29 mouse cellular contexts compared by ENCODE assay signal in the genomic region with DNA sequence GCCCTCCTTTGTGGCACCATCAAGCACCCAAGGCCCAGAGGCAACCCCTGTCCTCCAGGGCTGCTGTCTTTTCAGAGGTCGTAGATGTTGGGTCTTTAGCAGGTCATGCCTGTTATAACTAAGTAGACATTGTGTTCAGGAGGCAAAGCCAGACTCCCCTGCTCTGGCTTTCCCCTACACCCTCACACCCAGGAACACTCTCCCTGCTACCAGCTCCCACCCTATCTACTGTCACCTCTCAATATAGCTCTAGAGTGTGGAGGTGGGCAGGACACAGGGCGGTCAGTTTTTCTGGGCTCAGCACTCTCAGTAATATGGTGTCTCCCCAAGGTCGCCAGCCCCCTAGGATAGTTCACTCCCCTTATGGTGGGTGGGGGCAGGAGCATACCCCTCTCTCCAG. TPM values are rescaled to one million over a fixed set of nuclear protein-coding genes. Genes with fewer than 3 reads are reported as not detected.
DNase-seq lines count a peak whose midpoint lies in the region; ATAC-seq lines count a peak whose summit lies in the region.
"Had no signal": no experiment of that assay in that cellular context is flagged by ENCODE, and none has a peak within 500 bp of the region (broad histone marks: within the 10 kb centered on the region; RNA-seq: fewer than 3 reads in every experiment).

No protein-coding gene starts in this region.

- H3K4me1 ChIP-seq in heart, embryonic 10.5 days: peaks cover 44% of the 10 kb centered on the region
- H3K4me1 ChIP-seq in heart, embryonic 14.5 days (ENCODE audit: control insufficient read depth in 2 of 2, insufficient read depth in 2 of 2, low read length in 2 of 2): peaks cover 20 to 23% of the 10 kb centered on the region in 2 experiments
- no peaks in the 10 kb centered on the region for H3K4me1 ChIP-seq in midbrain, embryonic 13.5 days (replicated peaks)
- H3K4me1 ChIP-seq: embryonic facial prominence, embryonic 15.5 days; forebrain, embryonic 10.5 days; hindbrain, embryonic 12.5 days had no signal

- H3K9ac ChIP-seq in heart, embryonic 14.5 days (ENCODE audit: low read length): peak overlapping the region; percentile 83
- no peak overlapping the region for H3K9ac ChIP-seq in midbrain, embryonic 13.5 days (replicated peaks)
- H3K9ac ChIP-seq: embryonic facial prominence, embryonic 15.5 days; hindbrain, embryonic 12.5 days had no signal

- peak; percentile 4 for ATAC-seq in heart, embryonic 14.5 days (ENCODE audit: insufficient number of reproducible peaks, insufficient read depth, low FRiP score, low read depth)
- no peak for ATAC-seq in midbrain, embryonic 13.5 days
- ATAC-seq: CD4-positive, CD25-positive, alpha-beta regulatory T cell, adult 4 months; forebrain, embryonic 14.5 days; hindbrain, postnatal 0 days had no signal

- H3K4me2 ChIP-seq in heart, embryonic 14.5 days (ENCODE audit: low read length): peak overlapping the region; percentile 66
- no peak overlapping the region for H3K4me2 ChIP-seq in midbrain, embryonic 13.5 days (replicated peaks)
- H3K4me2 ChIP-seq: embryonic facial prominence, embryonic 15.5 days; hindbrain, embryonic 12.5 days had no signal

- intact Hi-C loops in heart, postnatal 36 days (cut with DNase I): no loop called here
- intact Hi-C loops in heart, postnatal 10 days (cut with DNase I): no loop called here

- peak overlapping the region; percentile 88 for H3K27ac ChIP-seq in heart, embryonic 10.5 days
- H3K27ac ChIP-seq in heart, embryonic 14.5 days (replicated peaks in 1 of 2; ENCODE audit: control insufficient read depth in 1 of 2, insufficient read depth in 1 of 2, low read depth in 2 of 2, low read length in 2 of 2): peak overlapping the region; percentile 87 to 92
- H3K27ac ChIP-seq in midbrain, embryonic 13.5 days: no peak overlapping the region
- H3K27ac ChIP-seq: embryonic facial prominence, embryonic 15.5 days; forebrain, embryonic 10.5 days; gastrocnemius, adult 2 months; hindbrain, embryonic 12.5 days; hindbrain, postnatal 0 days had no signal

- DNase-seq in heart, adult 11 months: peak; percentile 98
- no peak for DNase-seq in heart, postnatal 36 days
- no peak for DNase-seq in heart, embryonic 10.5 days (ENCODE audit: low spot score)
- peak; percentile 68 to 73 for DNase-seq in heart, postnatal 10 days
- no peak for DNase-seq in urinary bladder, postnatal 14 days (ENCODE audit: low spot score)
- DNase-seq in cerebellum, postnatal 10 days: no peak
- DNase-seq: adrenal gland, adult 8-10 months; adrenal gland, postnatal 36 days; B cell, adult 2 months; cerebellum, adult 2 months; cerebellum, postnatal 14 days; embryo, embryonic 11 days; gastrocnemius, adult 2 months; gastrocnemius, postnatal 25 days; kidney, adult 18-20 months had no signal

- 42% methylated on average over 3 of the region's 3 CpGs for WGBS in heart, embryonic 10.5 days
- 33% methylated on average over 3 of the region's 3 CpGs for WGBS in heart, embryonic 14.5 days
- WGBS in midbrain, embryonic 13.5 days: 95% methylated on average over 3 of the region's 3 CpGs

- H3K27me3 ChIP-seq in heart, embryonic 10.5 days (ENCODE audit: insufficient read depth, poor library complexity, severe bottlenecking): no peaks in the 10 kb centered on the region
- H3K27me3 ChIP-seq in heart, embryonic 14.5 days (ENCODE audit: control insufficient read depth, insufficient read depth, low read length): no peaks in the 10 kb centered on the region
- H3K27me3 ChIP-seq in midbrain, embryonic 13.5 days: 0 out of 2 replicates have a peak, but pooled peaks cover 2% of the 10 kb centered on the region
- H3K27me3 ChIP-seq: embryonic facial prominence, embryonic 15.5 days; hindbrain, embryonic 12.5 days had no signal

- H3K9me3 ChIP-seq in heart, embryonic 10.5 days: no peaks in the 10 kb centered on the region
- H3K9me3 ChIP-seq in heart, embryonic 14.5 days (ENCODE audit: control insufficient read depth, low read length): no peaks in the 10 kb centered on the region
- no peaks in the 10 kb centered on the region for H3K9me3 ChIP-seq in midbrain, embryonic 13.5 days
- H3K9me3 ChIP-seq: embryonic facial prominence, embryonic 15.5 days; forebrain, embryonic 10.5 days; G1E; hindbrain, embryonic 12.5 days had no signal

- H3K4me3 ChIP-seq in heart, embryonic 10.5 days: no peak overlapping the region
- H3K4me3 ChIP-seq in heart, embryonic 14.5 days (ENCODE audit: control insufficient read depth in 1 of 2, insufficient read depth in 1 of 2, low read depth in 1 of 2, low read length in 2 of 2): no peak overlapping the region
- no peak overlapping the region for H3K4me3 ChIP-seq in midbrain, embryonic 13.5 days (replicated peaks)
- H3K4me3 ChIP-seq: embryonic facial prominence, embryonic 15.5 days; erythroblast, embryonic 14.5 days; forebrain, embryonic 10.5 days; gastrocnemius, adult 2 months; hindbrain, embryonic 12.5 days had no signal

- peaks cover 39% of the 10 kb centered on the region for H3K36me3 ChIP-seq in heart, embryonic 10.5 days
- H3K36me3 ChIP-seq in heart, embryonic 14.5 days (ENCODE audit: control insufficient read depth, insufficient read depth, low read length): peaks cover 54% of the 10 kb centered on the region
- H3K36me3 ChIP-seq in midbrain, embryonic 13.5 days: no peaks in the 10 kb centered on the region
- H3K36me3 ChIP-seq: embryonic facial prominence, embryonic 15.5 days; forebrain, embryonic 10.5 days; G1E; hindbrain, embryonic 12.5 days had no signal

RNA-seq across cellular contexts. Expression of a gene that starts 1.1 kb away (rescaled TPM):
- over 10,000 TPM; 23,066 to 24,862 TPM for total RNA-seq in heart, postnatal 36 days (2021)
- polyA plus RNA-seq in heart, embryonic 10.5 days (2016; fragmentation: Nextera tagmentation; extraction: Ambion mirVana): 2,034 and 3,157 TPM in 2 replicates
- polyA plus RNA-seq in heart, embryonic 14.5 days (2014; fragmentation: Nextera tagmentation; extraction: Ambion mirVana): 2,542 and 2,728 TPM in 2 replicates
- over 10,000 TPM; 20,580 to 20,870 TPM for total RNA-seq in heart, postnatal 10 days (2021)
- 0.75 and 1.3 TPM in 2 replicates for polyA plus RNA-seq in midbrain, embryonic 13.5 days (2015; fragmentation: Nextera tagmentation; extraction: Ambion mirVana)
- total RNA-seq: adrenal gland, adult 8-10 months; adrenal gland, postnatal 36 days; common myeloid progenitor, adult 5-6 weeks; granulocyte monocyte progenitor cell, adult 5-6 weeks had no signal
- polyA plus RNA-seq: CD4-positive, CD25-positive, alpha-beta regulatory T cell, adult 4 months; erythroblast, embryonic 14.5 days had no signal

RNA-seq across cellular contexts. Expression of a gene that starts 8.9 kb away (rescaled TPM):
- not detected for total RNA-seq in heart, postnatal 36 days (2021)
- polyA plus RNA-seq in heart, embryonic 10.5 days (2016; fragmentation: Nextera tagmentation; extraction: Ambion mirVana): not detected in 2 replicates
- polyA plus RNA-seq in heart, embryonic 14.5 days (2014; fragmentation: Nextera tagmentation; extraction: Ambion mirVana): not detected in 2 replicates
- not detected for total RNA-seq in heart, postnatal 10 days (2021)
- polyA plus RNA-seq in midbrain, embryonic 13.5 days (2015; fragmentation: Nextera tagmentation; extraction: Ambion mirVana): not detected in 2 replicates
- total RNA-seq: adrenal gland, adult 8-10 months; adrenal gland, postnatal 36 days; common myeloid progenitor, adult 5-6 weeks; G1E; gastrocnemius, adult 2 months; gastrocnemius, postnatal 25 days; granulocyte monocyte progenitor cell, adult 5-6 weeks; hindbrain, postnatal 0 days had no signal
- polyA plus RNA-seq: CD4-positive, CD25-positive, alpha-beta regulatory T cell, adult 4 months; cerebellum, adult 2 months; embryonic facial prominence, embryonic 11.5 days; embryonic facial prominence, embryonic 15.5 days; erythroblast, embryonic 14.5 days; forebrain, embryonic 10.5 days; forebrain, embryonic 14.5 days; G1E; hindbrain, embryonic 12.5 days; hindbrain, postnatal 0 days; intestine, embryonic 14.5 days had no signal

RNA-seq across cellular contexts. Expression of a gene that starts 26.6 kb away (rescaled TPM):
- 1,000 to 10,000 TPM; 2,242 to 2,437 TPM for total RNA-seq in heart, postnatal 36 days (2021)
- polyA plus RNA-seq in heart, embryonic 10.5 days (2016; fragmentation: Nextera tagmentation; extraction: Ambion mirVana): 2,022 and 5,104 TPM in 2 replicates
- 5,319 and 5,796 TPM in 2 replicates for polyA plus RNA-seq in heart, embryonic 14.5 days (2014; fragmentation: Nextera tagmentation; extraction: Ambion mirVana)
- total RNA-seq in heart, postnatal 10 days (2021): 1,000 to 10,000 TPM; 1,842 to 1,858 TPM
- polyA plus RNA-seq in midbrain, embryonic 13.5 days (2015; fragmentation: Nextera tagmentation; extraction: Ambion mirVana): 4.6 and 5.3 TPM in 2 replicates
- total RNA-seq: adrenal gland, adult 8-10 months; common myeloid progenitor, adult 5-6 weeks; granulocyte monocyte progenitor cell, adult 5-6 weeks had no signal
- polyA plus RNA-seq: CD4-positive, CD25-positive, alpha-beta regulatory T cell, adult 4 months; erythroblast, embryonic 14.5 days had no signal

RNA-seq across cellular contexts. Expression of a gene that starts 31.8 kb away (rescaled TPM):
- under 1 TPM in 1 of 2 experiments, not detected in 1; 0.46 TPM for total RNA-seq in heart, postnatal 36 days (2021)
- 0.97 and 1.5 TPM in 2 replicates for polyA plus RNA-seq in heart, embryonic 10.5 days (2016; fragmentation: Nextera tagmentation; extraction: Ambion mirVana)
- polyA plus RNA-seq in heart, embryonic 14.5 days (2014; fragmentation: Nextera tagmentation; extraction: Ambion mirVana): 0.58 and 0.72 TPM in 2 replicates
- under 1 TPM in 1 of 2 experiments, not detected in 1; 0.91 TPM for total RNA-seq in heart, postnatal 10 days (2021)
- 1.9 and 2.0 TPM in 2 replicates for polyA plus RNA-seq in midbrain, embryonic 13.5 days (2015; fragmentation: Nextera tagmentation; extraction: Ambion mirVana)
- total RNA-seq: common myeloid progenitor, adult 5-6 weeks; G1E; granulocyte monocyte progenitor cell, adult 5-6 weeks had no signal
- polyA plus RNA-seq: CD4-positive, CD25-positive, alpha-beta regulatory T cell, adult 4 months; erythroblast, embryonic 14.5 days; G1E had no signal

RNA-seq across cellular contexts. Expression of a gene that starts 35.4 kb away (rescaled TPM):
- total RNA-seq in heart, postnatal 36 days (2021): not detected
- polyA plus RNA-seq in heart, embryonic 10.5 days (2016; fragmentation: Nextera tagmentation; extraction: Ambion mirVana): not detected in 2 replicates
- polyA plus RNA-seq in heart, embryonic 14.5 days (2014; fragmentation: Nextera tagmentation; extraction: Ambion mirVana): not detected in 2 replicates
- total RNA-seq in heart, postnatal 10 days (2021): not detected
- polyA plus RNA-seq in midbrain, embryonic 13.5 days (2015; fragmentation: Nextera tagmentation; extraction: Ambion mirVana): 0.15 and 0.19 TPM in 2 replicates
- total RNA-seq: adrenal gland, adult 8-10 months; adrenal gland, postnatal 36 days; common myeloid progenitor, adult 5-6 weeks; G1E; gastrocnemius, adult 2 months; gastrocnemius, postnatal 25 days; granulocyte monocyte progenitor cell, adult 5-6 weeks; hindbrain, postnatal 0 days had no signal
- polyA plus RNA-seq: CD4-positive, CD25-positive, alpha-beta regulatory T cell, adult 4 months; embryonic facial prominence, embryonic 11.5 days; erythroblast, embryonic 14.5 days; forebrain, embryonic 10.5 days; G1E; hindbrain, embryonic 12.5 days had no signal

Comparison
In these comparisons a context has a peak if more than half of its experiments do, and no peak if none do; other contexts are left out.
1. DNase-seq: peak in heart, adult 11 months (single experiment) and heart, postnatal 10 days (2 of 2); none in heart, postnatal 36 days (0 of 2), heart, embryonic 10.5 days (single experiment), urinary bladder, postnatal 14 days (single experiment) and cerebellum, postnatal 10 days (0 of 2).
2. RNA of a gene that starts 1.1 kb away (polyA plus RNA-seq): 2,542 to 2,728 TPM in heart, embryonic 14.5 days and 2,034 to 3,157 TPM in heart, embryonic 10.5 days; 0.75 to 1.3 TPM in midbrain, embryonic 13.5 days; every median in the first group is over 100 times any median in the second.
3. RNA of a gene that starts 26.6 kb away (polyA plus RNA-seq): 5,319 to 5,796 TPM in heart, embryonic 14.5 days and 2,022 to 5,104 TPM in heart, embryonic 10.5 days; 4.6 to 5.3 TPM in midbrain, embryonic 13.5 days; every median in the first group is over 100 times any median in the second.